Mouse (Mus musculus): ENCODE data around the gene Smg1. TPM values are rescaled to one million over a fixed set of nuclear protein-coding genes. Genes with fewer than 3 reads are reported as not detected.
A peak's percentile ranks its signal among the peaks of the same experiment; 100 is the strongest.

Smg1 gene
- polyA plus RNA-seq, 1 experiment: 56.8 TPM

- Histone ChIP-seq H3K4me1 (ENCODE audit: control insufficient read depth, insufficient read depth, low read length) (peaks cover 14% of the 10 kb centered on the region), H3K27ac (ENCODE audit: insufficient read depth, low read length) (peak overlapping the region; percentile 30), H3K4me3 (ENCODE audit: insufficient read depth, low read length) (no peak overlapping the region)
- TF ChIP-seq POLR2A (IDR thresholded peaks at IDR 0.05; ENCODE audit: low read depth, low read length) (no peak), CTCF (IDR thresholded peaks at IDR 0.05; ENCODE audit: borderline replicate concordance, insufficient read depth, low read length) (no peak)
These were observed 140.6 kb downstream of the Smg1 start for GRCm38 (mm10) chr7:118102678-118103461.

- H3K27ac ChIP-seq (ENCODE audit: insufficient read depth, low read length): no peak overlapping the region
- TF ChIP-seq CTCF (IDR thresholded peaks at IDR 0.05; ENCODE audit: borderline replicate concordance, insufficient read depth, low read length): no peak
- H3K4me3 ChIP-seq (ENCODE audit: insufficient read depth, low read length): no peak overlapping the region
- peaks cover 14% of the 10 kb centered on the region for H3K4me1 ChIP-seq (ENCODE audit: control insufficient read depth, insufficient read depth, low read length)
These were observed 141.2 kb downstream of the Smg1 start for GRCm38 (mm10) chr7:118102231-118102630.

DNA sequence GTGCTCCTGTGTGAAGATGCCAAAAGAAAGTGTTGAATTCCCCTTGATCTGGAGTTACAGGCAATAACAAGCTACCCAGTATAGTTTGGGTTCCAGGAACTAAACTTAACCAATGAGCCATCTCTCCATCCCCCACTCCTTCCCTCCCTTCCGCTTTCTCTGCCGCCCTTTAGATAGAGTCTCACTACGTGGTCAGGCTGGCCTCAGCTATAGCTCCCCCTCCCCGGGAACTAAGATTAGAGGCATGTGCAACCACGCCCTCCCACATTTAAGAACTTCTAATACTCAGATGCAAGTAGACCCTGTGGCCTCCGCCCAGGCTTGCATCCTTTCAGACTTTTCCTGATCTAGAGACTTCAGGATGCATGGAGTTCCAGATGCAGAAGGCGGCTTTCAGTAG is 145.9 kb downstream of the Smg1 start:
- TF ChIP-seq CTCF (IDR thresholded peaks at IDR 0.05; ENCODE audit: borderline replicate concordance, insufficient read depth, low read length): no peak
- Histone ChIP-seq H3K4me3 (ENCODE audit: insufficient read depth, low read length) (no peak overlapping the region), H3K4me1 (ENCODE audit: control insufficient read depth, insufficient read depth, low read length) (no peaks in the 10 kb centered on the region; the same call in 1 of the 2 replicates), H3K27ac (ENCODE audit: insufficient read depth, low read length) (no peak overlapping the region)

Other genes starting within 250 kb of the Smg1 start
- gene Rps15a, start 127.5 kb downstream of the Smg1 start, polyA plus RNA-seq (2011; ENCODE audit: insufficient read length, low read depth, missing spikeins): 1,481 and 1,872 TPM in 2 replicates
- gene Arl6ip1, start 114.0 kb downstream of the Smg1 start, polyA plus RNA-seq (2011; ENCODE audit: insufficient read length, low read depth, missing spikeins): 132 and 159 TPM in 2 replicates
- gene Syt17, start 204.6 kb upstream of the Smg1 start, polyA plus RNA-seq (2011; ENCODE audit: insufficient read length, low read depth, missing spikeins): 1.4 and 2.4 TPM in 2 replicates
- 76.2 and 98.4 TPM in 2 replicates for gene Itpripl2, start 248.3 kb upstream of the Smg1 start, polyA plus RNA-seq (2011; ENCODE audit: insufficient read length, low read depth, missing spikeins)